Mouse (Mus musculus) midbrain, postnatal 0 days (tissue): Measurements from ENCODE around the gene Rbm18. TPM values are rescaled to one million over a fixed set of nuclear protein-coding genes. Genes with fewer than 3 reads are reported as not detected.
"Not testable (repeated sequence)": the region's sequence is repeated elsewhere in the genome, so short reads cannot be mapped to it uniquely, and the experiment has no call there.

Experiments
- ATAC-seq: fragments of 200-750 bp; cut with Nextera tagmentation; 2 replicates; pipeline ENCODE4 v1.8.0; 2017; ENCODE audit warnings: moderate number of reproducible peaks, mild to moderate bottlenecking, moderate TSS enrichment, moderate library complexity; ENCODE audit not compliant: low FRiP score
- DNase-seq: peaks from one replicate; pipeline ENCODE4 v3.0.0-alpha.2; 2015; ENCODE audit warnings: low spot score
- H3K27ac ChIP-seq: fragments of 300-500 bp; sonication (generic); 2 replicates; pipeline ENCODE4 v1.5.1; 2014; ENCODE audit warnings: low read depth, mild to moderate bottlenecking, low read length, mixed read lengths
- H3K27me3 ChIP-seq: fragments of 300-500 bp; sonication (generic); 2 replicates; pipeline ENCODE4 v1.6.1; 2014; ENCODE audit warnings: low read length, control low read depth, mixed read lengths; ENCODE audit not compliant: insufficient read depth
- H3K36me3 ChIP-seq: fragments of 300-500 bp; sonication (generic); 2 replicates; pipeline ENCODE4 v1.6.1; 2014; ENCODE audit warnings: low read length, control low read depth, mixed read lengths; ENCODE audit not compliant: insufficient read depth
- H3K4me1 ChIP-seq: fragments of 300-500 bp; sonication (generic); 2 replicates; pipeline ENCODE4 v1.6.1; 2014; ENCODE audit warnings: mild to moderate bottlenecking, control low read depth, antibody characterized with exemption, low read length, mixed read lengths; ENCODE audit not compliant: insufficient read depth
- H3K4me2 ChIP-seq: fragments of 300-500 bp; sonication (generic); 2 replicates; pipeline ENCODE4 v1.6.1; 2014; ENCODE audit warnings: low read depth, mild to moderate bottlenecking, low read length, mixed read lengths; ENCODE audit not compliant: poor library complexity, severe bottlenecking
- H3K4me3 ChIP-seq: fragments of 300-500 bp; sonication (generic); 2 replicates; pipeline ENCODE4 v1.5.1; 2014; ENCODE audit warnings: low read depth, mild to moderate bottlenecking, low read length, moderate library complexity
- H3K9ac ChIP-seq: fragments of 300-500 bp; sonication (generic); replicated peaks from 2 replicates; pipeline ENCODE4 v1.6.1; 2014; ENCODE audit warnings: mild to moderate bottlenecking, low read length, moderate library complexity, mixed read lengths; ENCODE audit not compliant: poor library complexity, severe bottlenecking
- H3K9me3 ChIP-seq: fragments of 300-500 bp; sonication (generic); 2 replicates; pipeline ENCODE4 v1.6.1; 2016; ENCODE audit warnings: low read length, control low read depth
- CTCF ChIP-seq: IDR thresholded peaks from 2 replicates; pipeline ENCODE4 v1.5.1; 2016; ENCODE audit warnings: antibody characterized with exemption, mild to moderate bottlenecking
- WGBS: fragments of 180-500 bp; shearing (Covaris S2); extraction: QIAGEN DNeasy Blood & Tissue Kit; methylation state at CpG from one replicate; pipeline ENCODE4 v1.1.7; 2014; 5-methylcytosine and 5-hydroxymethylcytosine counted together
- polyA plus RNA-seq: library from polyadenylated mRNA; unstranded; fragments of >200 nt; fragmentation: Nextera tagmentation; extraction: Ambion mirVana; gene quantifications from 2 replicates; pipeline ENCODE4 v1.2.1, GENCODE M21; 2015
- total RNA-seq: library from RNA; depleted of rRNA; stranded (reverse); fragments of >200 nt; gene quantifications from 2 replicates; pipeline ENCODE4 v1.2.3, GENCODE M21; 2014; rRNA removed

Rbm18 gene
- 56.6 and 59.0 TPM in 2 replicates for total RNA-seq
- polyA plus RNA-seq: 99.6 and 102 TPM in 2 replicates

- Histone ChIP-seq H3K4me2 (peak within 1 kb of the TSS; percentile 72), H3K27me3 (no peaks in the 10 kb centered on the region), H3K4me3 (peak within 1 kb of the TSS; percentile 85), H3K9me3 (no peaks in the 10 kb centered on the region), H3K27ac (peak within 1 kb of the TSS; percentile 78), H3K9ac (peak within 1 kb of the TSS; percentile 85), H3K36me3 (peaks cover 19% of the 10 kb centered on the region), H3K4me1 (peaks cover 4% of the 10 kb centered on the region; the same call in 1 of the 2 replicates)
- DNase-seq (peak; percentile 88), ATAC-seq (peak; percentile 98)
- no peak for TF ChIP-seq CTCF
- WGBS: under 1% methylated on average over 50 of the region's 50 CpGs
Observed at GRCm38 (mm10) chr2:36136300-36136941, at the start of gene Rbm18, which contains the start of gene Mrrf. TSS of gene Rbm18 (minus strand) at chr2:36136773. TSS of gene Mrrf (plus strand) at chr2:36136389.

- Histone ChIP-seq H3K27me3 (no peaks in the 10 kb centered on the region), H3K9me3 (no peaks in the 10 kb centered on the region), H3K27ac (no peak overlapping the region), H3K9ac (no peak overlapping the region), H3K4me2 (no peak overlapping the region), H3K36me3 (no peaks in the 10 kb centered on the region), H3K4me1 (no peaks in the 10 kb centered on the region), H3K4me3 (no peak overlapping the region)
- no peak for TF ChIP-seq CTCF
- DNase-seq (peak; percentile 63), ATAC-seq (no peak)
- 54% methylated on average over 6 of the region's 6 CpGs for WGBS
Observed at GRCm38 (mm10) chr2:36184876-36185275, 48.3 kb upstream of the Rbm18 start.

GRCm38 (mm10) chr2:36184192-36184591 lies 47.6 kb upstream of the Rbm18 start:
- ATAC-seq (no peak), DNase-seq (no peak)
- no peak overlapping the region for H3K9ac ChIP-seq
- WGBS: 94% methylated on average over 2 of the region's 2 CpGs
- no peak for TF ChIP-seq CTCF
- H3K4me3 ChIP-seq: no peak overlapping the region
- H3K36me3 ChIP-seq: no peaks in the 10 kb centered on the region
- no peaks in the 10 kb centered on the region for H3K9me3 ChIP-seq
- H3K27ac ChIP-seq: no peak overlapping the region
- no peak overlapping the region for H3K4me2 ChIP-seq
- no peaks in the 10 kb centered on the region for H3K4me1 ChIP-seq
- H3K27me3 ChIP-seq: no peaks in the 10 kb centered on the region

- ATAC-seq (no peak), DNase-seq (peak; percentile 63)
- Histone ChIP-seq H3K27me3 (no peaks in the 10 kb centered on the region), H3K4me2 (no peak overlapping the region), H3K36me3 (peaks cover 6% of the 10 kb centered on the region; the same call in 1 of the 2 replicates), H3K27ac (no peak overlapping the region), H3K4me1 (no peaks in the 10 kb centered on the region), H3K9ac (0 out of 2 replicates have a peak overlapping the region, but pooled peaks have one; percentile 8), H3K9me3 (no peaks in the 10 kb centered on the region), H3K4me3 (no peak overlapping the region)
- WGBS: 81% methylated on average over 2 of the region's 2 CpGs
- no peak for TF ChIP-seq CTCF
Observed at GRCm38 (mm10) chr2:36183278-36183677, 46.7 kb upstream of the Rbm18 start.

GRCm38 (mm10) chr2:36181587-36182368 lies 45.2 kb upstream of the Rbm18 start:
- 83% methylated on average over 4 of the region's 4 CpGs for WGBS
- H3K4me1 ChIP-seq, H3K4me2 ChIP-seq, H3K9me3 ChIP-seq, H3K27me3 ChIP-seq, ATAC-seq, DNase-seq, H3K4me3 ChIP-seq, H3K9ac ChIP-seq, H3K27ac ChIP-seq: not testable (repeated sequence)
- H3K36me3 ChIP-seq: peaks cover 15% of the 10 kb centered on the region; the same call in 1 of the 2 replicates

GRCm38 (mm10) chr2:36179487-36179886 lies 42.9 kb upstream of the Rbm18 start:
- no peak for TF ChIP-seq CTCF
- Histone ChIP-seq H3K27me3 (no peaks in the 10 kb centered on the region), H3K9ac (no peak overlapping the region), H3K27ac (no peak overlapping the region), H3K9me3 (no peaks in the 10 kb centered on the region), H3K4me3 (no peak overlapping the region), H3K4me1 (no peaks in the 10 kb centered on the region), H3K4me2 (no peak overlapping the region), H3K36me3 (peaks cover 15% of the 10 kb centered on the region; the same call in 1 of the 2 replicates)
- DNase-seq: no peak
- no peak for ATAC-seq
- 72% methylated on average over 3 of the region's 3 CpGs for WGBS
